Mouse (Mus musculus) liver, embryonic 18 days (tissue): ENCODE results near the gene Gpr101. TPM values are rescaled to one million over a fixed set of nuclear protein-coding genes. Genes with fewer than 3 reads are reported as not detected.

Experiments used
- polyA plus RNA-seq: library from polyadenylated mRNA; depleted of rRNA; stranded (reverse); fragments of >200 nt; gene quantifications from 2 replicates; pipeline ENCODE4 v1.2.3, GENCODE M21; 2012; rRNA removed

Gpr101 gene
- polyA plus RNA-seq, result not detected in 2 replicates

GRCm38 (mm10) chrX:57503634-57504033, at the start of gene Gpr101:
Gpr101 (minus strand) TSS chrX:57503757.

Other genes with a start within 250 kb of the Gpr101 start
- 9.1 and 9.2 TPM in 2 replicates for gene Arhgef6, start 165.0 kb downstream of the Gpr101 start, polyA plus RNA-seq
- gene Rbmx, start 110.7 kb downstream of the Gpr101 start, polyA plus RNA-seq, result 21.6 and 25.7 TPM in 2 replicates
- gene Gm364, start 94.6 kb downstream of the Gpr101 start, polyA plus RNA-seq, result not detected in 2 replicates